Mouse (Mus musculus) heart, embryonic 11.5 days (tissue): Measurements from ENCODE around the gene St6gal1. TPM values are rescaled to one million over a fixed set of nuclear protein-coding genes. Genes with fewer than 3 reads are reported as not detected.

Experiments used
- ATAC-seq: fragments of 200-750 bp; cut with Nextera tagmentation; replicated peaks from 2 replicates; pipeline ENCODE4 v1.8.0; 2017; ENCODE audit warnings: moderate library complexity; ENCODE audit not compliant: insufficient number of reproducible peaks, low FRiP score, low TSS enrichment
- H3K27ac ChIP-seq: fragments of 300-500 bp; sonication (generic); 2 replicates; pipeline ENCODE4 v1.5.1; 2014; ENCODE audit warnings: mild to moderate bottlenecking, low read depth, low read length
- H3K27me3 ChIP-seq: fragments of 300-500 bp; sonication (generic); 2 replicates; pipeline ENCODE4 v1.6.1; 2014; ENCODE audit warnings: mild to moderate bottlenecking, low read length, mixed read lengths; ENCODE audit not compliant: control insufficient read depth, insufficient read depth
- H3K36me3 ChIP-seq: fragments of 300-500 bp; sonication (generic); 2 replicates; pipeline ENCODE4 v1.6.1; 2014; ENCODE audit warnings: mild to moderate bottlenecking, low read length, moderate library complexity, mixed read lengths; ENCODE audit not compliant: control insufficient read depth, insufficient read depth
- H3K4me1 ChIP-seq: fragments of 300-500 bp; sonication (generic); 2 replicates; pipeline ENCODE4 v1.6.1; 2014; ENCODE audit warnings: low read length; ENCODE audit not compliant: control insufficient read depth, insufficient read depth
- H3K4me2 ChIP-seq: fragments of 300-500 bp; sonication (generic); 2 replicates; pipeline ENCODE4 v1.6.1; 2014; ENCODE audit warnings: mild to moderate bottlenecking, moderate library complexity
- H3K4me3 ChIP-seq: fragments of 300-500 bp; sonication (generic); 2 replicates; pipeline ENCODE4 v1.5.1; 2014; ENCODE audit warnings: low read depth, low read length
- H3K9ac ChIP-seq: fragments of 300-500 bp; sonication (generic); 2 replicates; pipeline ENCODE4 v1.6.1; 2014; ENCODE audit warnings: mild to moderate bottlenecking, low read depth, low read length, moderate library complexity
- H3K9me3 ChIP-seq: fragments of 300-500 bp; sonication (generic); replicated peaks from 2 replicates; pipeline ENCODE4 v1.6.1; 2016; ENCODE audit warnings: low read length; ENCODE audit not compliant: control insufficient read depth
- WGBS: fragments of 180-500 bp; shearing (Covaris S2); extraction: QIAGEN DNeasy Blood & Tissue Kit; methylation state at CpG from one replicate; pipeline ENCODE4 v1.1.7; 2014; ENCODE audit not compliant: insufficient replicate concordance; 5-methylcytosine and 5-hydroxymethylcytosine counted together
- polyA plus RNA-seq: library from polyadenylated mRNA; unstranded; fragments of >200 nt; fragmentation: Nextera tagmentation; extraction: Ambion mirVana; gene quantifications from 2 replicates; pipeline ENCODE4 v1.2.1, GENCODE M21; 2014

Gene St6gal1
- polyA plus RNA-seq, 1 experiment from 2014 or later = 18.5 TPM

DNA sequence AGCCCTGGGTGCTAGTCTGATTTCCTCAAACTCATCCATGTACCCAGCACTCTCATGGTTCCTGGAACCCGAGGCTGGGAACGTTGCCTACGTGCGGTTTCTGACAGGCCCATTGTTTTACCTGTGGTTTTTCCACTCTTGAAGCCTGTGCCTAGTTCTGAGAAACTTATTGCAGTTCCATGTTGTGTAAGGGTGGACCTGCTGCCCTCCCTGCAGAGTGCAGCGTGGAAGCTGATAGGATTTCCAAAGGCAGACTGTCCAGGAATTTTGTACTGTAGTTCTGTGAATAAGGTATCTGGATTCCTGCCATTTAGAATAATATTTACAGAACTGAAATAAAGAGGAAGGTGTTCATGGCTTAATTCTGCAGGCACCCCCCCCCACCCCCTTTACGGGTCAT is 102.1 kb downstream of the St6gal1 start:
- Histone ChIP-seq H3K9ac (no peak overlapping the region), H3K4me2 (no peak overlapping the region), H3K4me1 (peaks cover 5% of the 10 kb centered on the region; the same call in 1 of the 2 replicates), H3K9me3 (no peaks in the 10 kb centered on the region), H3K27me3 (no peaks in the 10 kb centered on the region), H3K4me3 (no peak overlapping the region), H3K36me3 (no peaks in the 10 kb centered on the region), H3K27ac (no peak overlapping the region)
- ATAC-seq = no peak
- 84% methylated on average over 6 of the region's 6 CpGs for WGBS

GRCm38 (mm10) chr16:23327266-23327665 is 102.7 kb downstream of the St6gal1 start:
- Histone ChIP-seq H3K9me3 (no peaks in the 10 kb centered on the region), H3K27ac (no peak overlapping the region), H3K4me1 (peaks cover 5% of the 10 kb centered on the region; the same call in 1 of the 2 replicates), H3K36me3 (no peaks in the 10 kb centered on the region), H3K27me3 (no peaks in the 10 kb centered on the region; the same call in 1 of the 2 replicates), H3K4me3 (no peak overlapping the region), H3K4me2 (no peak overlapping the region), H3K9ac (no peak overlapping the region)
- no peak for ATAC-seq
- 86% methylated on average over 7 of the region's 7 CpGs for WGBS

GRCm38 (mm10) chr16:23328201-23328600 is 103.7 kb downstream of the St6gal1 start:
- no peaks in the 10 kb centered on the region; the same call in 1 of the 2 replicates for H3K27me3 ChIP-seq
- WGBS = 77% methylated on average over 7 of the region's 7 CpGs

GRCm38 (mm10) chr16:23332136-23332535 is 107.6 kb downstream of the St6gal1 start:
- no peak overlapping the region for H3K27ac ChIP-seq
- ATAC-seq = no peak
- H3K27me3 ChIP-seq = no peaks in the 10 kb centered on the region; the same call in 1 of the 2 replicates
- no peaks in the 10 kb centered on the region for H3K4me1 ChIP-seq
- WGBS = 51% methylated on average over 2 of the region's 2 CpGs
- no peaks in the 10 kb centered on the region for H3K9me3 ChIP-seq
- H3K4me3 ChIP-seq = no peak overlapping the region
- H3K9ac ChIP-seq = no peak overlapping the region
- no peak overlapping the region for H3K4me2 ChIP-seq
- H3K36me3 ChIP-seq = no peaks in the 10 kb centered on the region

More at GRCm38 (mm10) chr16:23328201-23328600, 103.7 kb downstream of the St6gal1 start:
- H3K36me3 ChIP-seq = no peaks in the 10 kb centered on the region
- no peak overlapping the region for H3K27ac ChIP-seq
- no peak overlapping the region for H3K4me3 ChIP-seq
- H3K4me2 ChIP-seq = no peak overlapping the region
- no peak overlapping the region for H3K9ac ChIP-seq
- H3K9me3 ChIP-seq = no peaks in the 10 kb centered on the region
- ATAC-seq = no peak
- H3K4me1 ChIP-seq = peaks cover 5% of the 10 kb centered on the region; the same call in 1 of the 2 replicates

GRCm38 (mm10) chr16:23332686-23333085 is 108.1 kb downstream of the St6gal1 start:
- Histone ChIP-seq H3K4me2 (no peak overlapping the region), H3K4me3 (no peak overlapping the region), H3K36me3 (no peaks in the 10 kb centered on the region), H3K27me3 (no peaks in the 10 kb centered on the region; the same call in 1 of the 2 replicates), H3K9me3 (no peaks in the 10 kb centered on the region), H3K27ac (no peak overlapping the region), H3K4me1 (no peaks in the 10 kb centered on the region), H3K9ac (no peak overlapping the region)
- ATAC-seq = no peak
- WGBS = 72% methylated on average over 6 of the region's 6 CpGs

- H3K4me3 ChIP-seq = no peak overlapping the region
- no peak overlapping the region for H3K4me2 ChIP-seq
- no peaks in the 10 kb centered on the region; the same call in 1 of the 2 replicates for H3K27me3 ChIP-seq
- H3K9ac ChIP-seq = no peak overlapping the region
- no peaks in the 10 kb centered on the region for H3K36me3 ChIP-seq
- H3K27ac ChIP-seq = no peak overlapping the region
- 61% methylated on average over 6 of the region's 6 CpGs for WGBS
- H3K9me3 ChIP-seq = no peaks in the 10 kb centered on the region
- H3K4me1 ChIP-seq = no peaks in the 10 kb centered on the region
- ATAC-seq = no peak
Measured at GRCm38 (mm10) chr16:23333875-23334551, 109.5 kb downstream of the St6gal1 start.

DNA sequence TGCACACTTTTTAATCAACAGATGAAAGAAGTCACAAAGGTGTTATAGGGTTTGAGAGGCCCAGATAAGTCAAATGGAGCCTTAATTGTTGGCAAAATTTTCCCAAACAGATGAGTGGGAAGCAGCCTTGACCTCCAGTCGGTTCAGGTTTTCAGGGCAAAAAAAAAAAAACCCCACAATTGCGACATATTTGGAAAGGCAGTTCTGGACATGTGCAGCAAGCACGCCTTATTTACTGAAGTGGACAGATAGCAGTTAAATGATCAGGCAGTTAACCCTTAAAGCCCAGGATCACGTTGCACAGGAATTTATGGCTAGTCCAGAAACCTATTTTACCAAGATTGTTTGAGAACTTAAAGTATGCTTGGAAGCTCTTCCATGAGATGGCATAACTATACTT is 112.8 kb downstream of the St6gal1 start:
- no peak for ATAC-seq
- no peak overlapping the region for H3K4me2 ChIP-seq
- H3K4me3 ChIP-seq = no peak overlapping the region
- H3K9ac ChIP-seq = no peak overlapping the region
- WGBS = 54% methylated on average over 4 of the region's 4 CpGs
- H3K9me3 ChIP-seq = no peaks in the 10 kb centered on the region
- H3K36me3 ChIP-seq = no peaks in the 10 kb centered on the region
- H3K4me1 ChIP-seq = no peaks in the 10 kb centered on the region
- no peaks in the 10 kb centered on the region for H3K27me3 ChIP-seq
- H3K27ac ChIP-seq = no peak overlapping the region

GRCm38 (mm10) chr16:23341254-23341653 is 116.7 kb downstream of the St6gal1 start:
- Histone ChIP-seq H3K4me2 (no peak overlapping the region), H3K36me3 (no peaks in the 10 kb centered on the region), H3K9ac (no peak overlapping the region), H3K4me3 (no peak overlapping the region), H3K27ac (no peak overlapping the region), H3K4me1 (no peaks in the 10 kb centered on the region), H3K27me3 (no peaks in the 10 kb centered on the region), H3K9me3 (no peaks in the 10 kb centered on the region)
- no peak for ATAC-seq
- WGBS = 86% methylated on average over 2 of the region's 2 CpGs

- no peak for ATAC-seq
- no peaks in the 10 kb centered on the region for H3K9me3 ChIP-seq
- H3K27ac ChIP-seq = no peak overlapping the region
- H3K4me1 ChIP-seq = no peaks in the 10 kb centered on the region; the same call in 1 of the 2 replicates
- no peaks in the 10 kb centered on the region for H3K27me3 ChIP-seq
- H3K36me3 ChIP-seq = no peaks in the 10 kb centered on the region
- H3K9ac ChIP-seq = no peak overlapping the region
- no peak overlapping the region for H3K4me2 ChIP-seq
- no peak overlapping the region for H3K4me3 ChIP-seq
- 45% methylated on average over 2 of the region's 2 CpGs for WGBS
Measured at GRCm38 (mm10) chr16:23350802-23351201, 126.3 kb downstream of the St6gal1 start.
